Mouse (Mus musculus): ENCODE data around the gene Gm17654. TPM values are rescaled to one million over a fixed set of nuclear protein-coding genes. Genes with fewer than 3 reads are reported as not detected.

Gene Gm17654
- polyA plus RNA-seq (2015; fragmentation: Nextera tagmentation; extraction: Ambion mirVana): not detected in 2 replicates

GRCm38 (mm10) chr14:43579046-43579445 lies at the start of gene Gm17654:
TSS of gene Gm17654 (minus strand) at chr14:43579146.

DNA sequence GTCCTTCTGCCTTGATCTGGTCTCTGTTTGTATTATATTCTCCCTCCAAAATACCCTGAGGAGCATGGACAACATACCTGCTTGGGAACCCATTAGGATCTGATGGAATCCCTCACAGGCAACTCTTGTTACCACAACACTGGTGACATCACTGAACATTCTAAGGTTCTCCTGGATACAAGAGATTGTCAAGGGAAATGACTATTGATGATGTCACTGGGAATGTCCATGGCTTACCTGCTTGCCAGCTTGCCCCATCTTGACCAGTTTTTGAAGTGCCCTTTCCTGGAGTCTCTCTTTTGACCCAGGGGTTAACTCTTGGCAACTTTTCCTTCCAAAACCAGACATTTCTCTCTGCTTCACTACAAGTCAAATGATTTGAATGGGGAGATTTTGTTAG lies 29.0 kb upstream of the Gm17654 start, which contains the start of gene Gm10375:
Gene Gm10375, minus strand, starts transcription at position 101 of the 400 bp plus-strand sequence.

DNA sequence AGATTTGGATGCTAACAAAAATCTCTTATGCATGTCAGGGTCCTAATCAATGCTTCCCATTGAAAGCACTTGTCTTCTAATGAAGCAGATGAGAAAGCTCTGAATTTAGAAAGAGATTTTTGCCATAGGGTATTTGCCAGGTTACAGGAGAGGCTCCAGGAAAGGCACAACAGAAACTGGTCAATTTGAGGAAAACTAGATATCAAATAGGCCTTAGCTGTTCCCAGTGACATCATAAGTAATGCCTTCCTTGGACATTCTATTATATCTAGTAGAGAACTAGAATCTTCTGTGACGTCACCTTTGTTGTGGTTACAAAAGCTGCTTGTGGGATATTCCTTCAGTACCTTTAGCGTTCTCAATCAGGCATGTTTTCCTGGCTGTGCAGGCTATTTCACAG lies 35.7 kb downstream of the Gm17654 start, which contains the start of gene Gm5799:
Gene Gm5799, plus strand, starts transcription at position 301 of the 400 bp plus-strand sequence.

Other genes with a start within 250 kb of the Gm17654 start
- gene 1700001F09Rik, start 231.3 kb downstream of the Gm17654 start, polyA plus RNA-seq (2015; fragmentation: Nextera tagmentation; extraction: Ambion mirVana): not detected in 2 replicates
- gene Gm8138, start 162.8 kb downstream of the Gm17654 start, polyA plus RNA-seq (2015; fragmentation: Nextera tagmentation; extraction: Ambion mirVana): not detected in 2 replicates
- gene Gm5799, start 35.6 kb downstream of the Gm17654 start, polyA plus RNA-seq (2015; fragmentation: Nextera tagmentation; extraction: Ambion mirVana): not detected in 2 replicates
- gene Gm10375, start 28.9 kb upstream of the Gm17654 start, polyA plus RNA-seq (2015; fragmentation: Nextera tagmentation; extraction: Ambion mirVana): not detected in 2 replicates
- not detected in 2 replicates for gene Gm8165, start 98.1 kb upstream of the Gm17654 start, polyA plus RNA-seq (2015; fragmentation: Nextera tagmentation; extraction: Ambion mirVana)
- 0.81 and 1.1 TPM in 2 replicates for gene Gm7324, start 118.7 kb upstream of the Gm17654 start, polyA plus RNA-seq (2015; fragmentation: Nextera tagmentation; extraction: Ambion mirVana)
- gene Gm16506, start 148.3 kb upstream of the Gm17654 start, polyA plus RNA-seq (2015; fragmentation: Nextera tagmentation; extraction: Ambion mirVana): not detected in 2 replicates
- gene Gm6526, start 168.7 kb upstream of the Gm17654 start, polyA plus RNA-seq (2015; fragmentation: Nextera tagmentation; extraction: Ambion mirVana): not detected in 2 replicates
- not detected in 2 replicates for gene Gm8180, start 205.6 kb upstream of the Gm17654 start, polyA plus RNA-seq (2015; fragmentation: Nextera tagmentation; extraction: Ambion mirVana)